Mouse (Mus musculus) retina, postnatal 7 days (tissue): ENCODE measurements at regions not wholly inside any gene's neighbourhood (a gene's known extent, or its start where the extent isn't known, plus 50 kb on each side); places are given as distances from the start of the nearest gene placed in this dataset.

ENCODE experiments used
- DNase-seq: peaks from one replicate; pipeline ENCODE4 v3.0.0-alpha.2; 2012; ENCODE audit warnings: low read depth, low spot score

- no peak for DNase-seq
These were observed 136.2 kb downstream of the Rchy1 start for GRCm38 (mm10) chr5:91826636-91827035.

GRCm38 (mm10) chr5:91822844-91823576 is 139.9 kb downstream of the Rchy1 start:
- no peak for DNase-seq

- DNase-seq, result peak; percentile 17
These were observed 144.1 kb downstream of the Rchy1 start for GRCm38 (mm10) chr5:91818800-91819199.

- no peak for DNase-seq
These were observed 144.7 kb downstream of the Rchy1 start for GRCm38 (mm10) chr5:91818195-91818594.

- no peak for DNase-seq
These were observed 146.4 kb downstream of the Rchy1 start for GRCm38 (mm10) chr5:91816376-91816950.

- no peak for DNase-seq
These were observed 147.9 kb downstream of the Rchy1 start for GRCm38 (mm10) chr5:91814956-91815355.

GRCm38 (mm10) chr5:91814417-91814762 is 148.5 kb downstream of the Rchy1 start:
- no peak for DNase-seq

GRCm38 (mm10) chr5:91813547-91814416 is 149.1 kb downstream of the Rchy1 start:
- DNase-seq, result no peak

- DNase-seq, result no peak
These were observed 155.5 kb downstream of the Rchy1 start for GRCm38 (mm10) chr5:91807070-91808065.

- DNase-seq, result no peak
These were observed 161.4 kb downstream of the Rchy1 start for GRCm38 (mm10) chr5:91801297-91801980.

GRCm38 (mm10) chr5:91797362-91797761 is 165.5 kb downstream of the Rchy1 start:
- DNase-seq, result no peak

GRCm38 (mm10) chr5:91792732-91793131 is 170.1 kb downstream of the Rchy1 start:
- no peak for DNase-seq

- no peak for DNase-seq
These were observed 172.5 kb downstream of the Rchy1 start for GRCm38 (mm10) chr5:91790412-91790811.

GRCm38 (mm10) chr5:91783966-91784365 is 178.9 kb downstream of the Rchy1 start:
- DNase-seq, result no peak

GRCm38 (mm10) chr5:91776971-91777370 is 185.9 kb downstream of the Rchy1 start:
- no peak for DNase-seq

- no peak for DNase-seq
These were observed 188.8 kb downstream of the Rchy1 start for GRCm38 (mm10) chr5:91774065-91774464.

GRCm38 (mm10) chr5:91767886-91768285 is 195.0 kb downstream of the Rchy1 start:
- no peak for DNase-seq

GRCm38 (mm10) chr5:91767060-91767459 is 195.8 kb downstream of the Rchy1 start:
- no peak for DNase-seq

GRCm38 (mm10) chr5:91764621-91765020 is 198.2 kb downstream of the Rchy1 start:
- no peak for DNase-seq

- no peak for DNase-seq
These were observed 200.3 kb downstream of the Rchy1 start for GRCm38 (mm10) chr5:91762589-91762988.

GRCm38 (mm10) chr5:91755958-91756357 is 206.9 kb downstream of the Rchy1 start:
- DNase-seq, result no peak
